Mouse (Mus musculus) T-helper 2 cell (primary cell): ENCODE data around the gene Fbxo47.

ENCODE experiments used
- in situ Hi-C: fragments of 300-600 bp; cut with MboI, MseI; formaldehyde crosslinking; loops from one replicate; pipeline ENCODE4 v1.15.1; 2025; ENCODE audit warnings: high pct_unique_total_duplicates

Fbxo47 gene

GRCm38 (mm10) chr11:97832001-97832400, 52.0 kb downstream of the Fbxo47 start:
- in situ Hi-C loops, result loop anchor here (10.0 kb wide), 1 partner anchor 633 kb away; no protein-coding TSS in a partner anchor

GRCm38 (mm10) chr11:97830501-97830900, 53.5 kb downstream of the Fbxo47 start:
- in situ Hi-C loops, result loop anchor here (10.0 kb wide), 1 partner anchor 634 kb away; no protein-coding TSS in a partner anchor

GRCm38 (mm10) chr11:97829913-97830476, 54.0 kb downstream of the Fbxo47 start:
- in situ Hi-C loops, result loop anchor here (10.0 kb wide), 1 partner anchor 635 kb away; no protein-coding TSS in a partner anchor

- in situ Hi-C loops, result no loop called here
Observed at GRCm38 (mm10) chr11:97829365-97829764, 54.6 kb downstream of the Fbxo47 start.

- in situ Hi-C loops, result no loop called here
Observed at GRCm38 (mm10) chr11:97827654-97828053, 56.3 kb downstream of the Fbxo47 start.

- in situ Hi-C loops, result no loop called here
Observed at GRCm38 (mm10) chr11:97826414-97826813, 57.5 kb downstream of the Fbxo47 start.

- in situ Hi-C loops, result no loop called here
Observed at GRCm38 (mm10) chr11:97825971-97826370, 58.0 kb downstream of the Fbxo47 start.

GRCm38 (mm10) chr11:97825295-97825694, 58.7 kb downstream of the Fbxo47 start:
- in situ Hi-C loops, result no loop called here

- in situ Hi-C loops, result no loop called here
Observed at GRCm38 (mm10) chr11:97824895-97825294, 59.1 kb downstream of the Fbxo47 start.

GRCm38 (mm10) chr11:97824168-97824567, 59.8 kb downstream of the Fbxo47 start:
- in situ Hi-C loops, result no loop called here

GRCm38 (mm10) chr11:97822840-97823603, 60.9 kb downstream of the Fbxo47 start:
- in situ Hi-C loops, result no loop called here

GRCm38 (mm10) chr11:97821401-97822064, 62.4 kb downstream of the Fbxo47 start:
- in situ Hi-C loops, result no loop called here

- in situ Hi-C loops, result no loop called here
Observed at GRCm38 (mm10) chr11:97820840-97821239, 63.1 kb downstream of the Fbxo47 start.

- in situ Hi-C loops, result no loop called here
Observed at GRCm38 (mm10) chr11:97819923-97820322, 64.0 kb downstream of the Fbxo47 start.

- in situ Hi-C loops, result no loop called here
Observed at GRCm38 (mm10) chr11:97819102-97819501, 64.9 kb downstream of the Fbxo47 start.

GRCm38 (mm10) chr11:97818571-97818970, 65.4 kb downstream of the Fbxo47 start:
- in situ Hi-C loops, result no loop called here

- in situ Hi-C loops, result no loop called here
Observed at GRCm38 (mm10) chr11:97818003-97818402, 66.0 kb downstream of the Fbxo47 start.

- in situ Hi-C loops, result no loop called here
Observed at GRCm38 (mm10) chr11:97817379-97817778, 66.6 kb downstream of the Fbxo47 start.

- in situ Hi-C loops, result no loop called here
Observed at GRCm38 (mm10) chr11:97816916-97817315, 67.0 kb downstream of the Fbxo47 start.

- in situ Hi-C loops, result no loop called here
Observed at GRCm38 (mm10) chr11:97816176-97816575, 67.8 kb downstream of the Fbxo47 start.

- in situ Hi-C loops, result no loop called here
Observed at GRCm38 (mm10) chr11:97815736-97816135, 68.2 kb downstream of the Fbxo47 start.

GRCm38 (mm10) chr11:97813746-97814515, 70.0 kb downstream of the Fbxo47 start:
- in situ Hi-C loops, result no loop called here
